Comparison of ENCODE assay signal across 8 mouse cellular contexts in the genomic region with DNA sequence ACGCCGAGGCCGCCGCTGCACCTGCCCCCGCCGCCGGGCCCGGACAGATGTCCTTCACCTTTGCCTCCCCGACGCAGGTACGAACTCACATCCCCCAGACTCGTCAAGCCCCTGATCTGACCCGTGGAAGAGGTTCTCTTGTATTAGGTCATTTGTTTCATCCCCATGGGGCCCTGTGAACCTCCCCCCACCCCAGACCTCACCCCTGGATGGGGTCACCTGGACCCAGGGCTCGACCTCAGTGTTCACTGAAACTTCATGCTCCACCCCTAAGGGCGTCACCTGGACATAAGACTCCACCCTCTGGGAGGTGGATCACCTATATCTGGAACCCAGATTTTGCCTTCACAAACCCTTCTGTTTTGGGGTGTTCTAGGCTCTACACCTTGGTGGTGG. TPM values are rescaled to one million over a fixed set of nuclear protein-coding genes. Genes with fewer than 3 reads are reported as not detected.
DNase-seq lines count a peak whose midpoint lies in the region; ATAC-seq and TF ChIP-seq lines count a peak whose summit lies in the region.

No protein-coding gene starts in this region.

- under 1% methylated on average over 15 of the region's 15 CpGs for WGBS in midbrain, embryonic 16.5 days

- peak overlapping the region; percentile 85 for H3K4me3 ChIP-seq in layer of hippocampus, adult 2 months
- H3K4me3 ChIP-seq in midbrain, embryonic 16.5 days (ENCODE audit: low read depth, low read length): peak overlapping the region; percentile 81

- no peaks in the 10 kb centered on the region for H3K9me3 ChIP-seq in midbrain, embryonic 16.5 days (replicated peaks; ENCODE audit: control insufficient read depth, low read length, poor library complexity, severe bottlenecking)

- ATAC-seq in erythroblast, adult 5-6 weeks (replicated peaks; ENCODE audit: low FRiP score, poor library complexity, severe bottlenecking): peak; percentile 26
- ATAC-seq in midbrain, embryonic 16.5 days: no peak

- peaks cover 20% of the 10 kb centered on the region for H3K4me1 ChIP-seq in midbrain, embryonic 16.5 days (ENCODE audit: control insufficient read depth, insufficient read depth, low read length)

- DNase-seq in layer of hippocampus, adult 2 months (ENCODE audit: low spot score in 2 of 2): no peak
- no peak for DNase-seq in layer of hippocampus, adult 18-20 months (ENCODE audit: low spot score in 2 of 2)
- peak; percentile 64 for DNase-seq in kidney, postnatal 10 days
- DNase-seq in T-cell, adult 2 months (ENCODE audit: low spot score): no peak
- DNase-seq in cerebellum, adult 11-12 months: no peak
- no peak for DNase-seq in cerebellum, postnatal 4 days (ENCODE audit: low spot score in 2 of 2)

- H3K4me2 ChIP-seq in midbrain, embryonic 16.5 days (ENCODE audit: low read length): peak overlapping the region; percentile 97

- H3K9ac ChIP-seq in midbrain, embryonic 16.5 days (ENCODE audit: low read depth, low read length): peak overlapping the region; percentile 96

- no peak for TF ChIP-seq CTCF in layer of hippocampus, adult 2 months (conservative IDR thresholded peaks at IDR 0.05)

- peak overlapping the region; percentile 98 for H3K27ac ChIP-seq in layer of hippocampus, adult 2 months
- H3K27ac ChIP-seq in midbrain, embryonic 16.5 days (ENCODE audit: low read length): peak overlapping the region; percentile 84

- H3K36me3 ChIP-seq in midbrain, embryonic 16.5 days (ENCODE audit: control insufficient read depth, insufficient read depth, low read length): peaks cover 9% of the 10 kb centered on the region; the same call in 1 of the 2 replicates

- H3K27me3 ChIP-seq in midbrain, embryonic 16.5 days (ENCODE audit: control insufficient read depth, insufficient read depth, low read depth, low read length): no peaks in the 10 kb centered on the region

RNA-seq across cellular contexts. Expression of a gene that starts 1.9 kb away (rescaled TPM):
- total RNA-seq in layer of hippocampus, adult 2 months (2021): 100 to 1,000 TPM; 331 to 341 TPM
- total RNA-seq in layer of hippocampus, adult 18-20 months (2021): 100 to 1,000 TPM; 362 to 363 TPM
- not detected in 2 replicates for total RNA-seq in erythroblast, adult 5-6 weeks (2015; ENCODE audit: low replicate concordance)
- not detected in 2 replicates for total RNA-seq in erythroblast, adult 5-6 weeks (2017; ENCODE audit: low replicate concordance)
- 70.3 and 81.6 TPM in 2 replicates for polyA plus RNA-seq in midbrain, embryonic 16.5 days (2015; fragmentation: Nextera tagmentation; extraction: Ambion mirVana)

RNA-seq across cellular contexts. Expression of a gene that starts 4.1 kb away (rescaled TPM):
- 100 to 1,000 TPM; 332 to 344 TPM for total RNA-seq in layer of hippocampus, adult 2 months (2021)
- total RNA-seq in layer of hippocampus, adult 18-20 months (2021): 100 to 1,000 TPM; 354 to 359 TPM
- 43.3 and 48.8 TPM in 2 replicates for total RNA-seq in erythroblast, adult 5-6 weeks (2015; ENCODE audit: low replicate concordance)
- 12.1 and 17.3 TPM in 2 replicates for total RNA-seq in erythroblast, adult 5-6 weeks (2017; ENCODE audit: low replicate concordance)
- 433 and 454 TPM in 2 replicates for polyA plus RNA-seq in midbrain, embryonic 16.5 days (2015; fragmentation: Nextera tagmentation; extraction: Ambion mirVana)

RNA-seq across cellular contexts. Expression of a gene that starts 5.5 kb away (rescaled TPM):
- 10 to 100 TPM; 53.1 to 54.5 TPM for total RNA-seq in layer of hippocampus, adult 2 months (2021)
- 10 to 100 TPM; 59.4 to 68.4 TPM for total RNA-seq in layer of hippocampus, adult 18-20 months (2021)
- total RNA-seq in erythroblast, adult 5-6 weeks (2015; ENCODE audit: low replicate concordance): 5.0 and 7.7 TPM in 2 replicates
- 3.9 and 7.4 TPM in 2 replicates for total RNA-seq in erythroblast, adult 5-6 weeks (2017; ENCODE audit: low replicate concordance)
- 15.5 and 21.1 TPM in 2 replicates for polyA plus RNA-seq in midbrain, embryonic 16.5 days (2015; fragmentation: Nextera tagmentation; extraction: Ambion mirVana)

RNA-seq across cellular contexts. Expression of a gene that starts 23.3 kb away (rescaled TPM):
- total RNA-seq in layer of hippocampus, adult 2 months (2021): 100 to 1,000 TPM in 1 of 2 experiments, 10 to 100 TPM in 1; 88.3 to 103 TPM
- total RNA-seq in layer of hippocampus, adult 18-20 months (2021): 10 to 100 TPM; 60.7 to 76.4 TPM
- total RNA-seq in erythroblast, adult 5-6 weeks (2015; ENCODE audit: low replicate concordance): 3.6 and 3.7 TPM in 2 replicates
- 14.6 and 16.3 TPM in 2 replicates for total RNA-seq in erythroblast, adult 5-6 weeks (2017; ENCODE audit: low replicate concordance)
- polyA plus RNA-seq in midbrain, embryonic 16.5 days (2015; fragmentation: Nextera tagmentation; extraction: Ambion mirVana): 380 and 398 TPM in 2 replicates

RNA-seq across cellular contexts. Expression of a gene that starts 26.9 kb away (rescaled TPM):
- 10 to 100 TPM; 96.8 to 97.7 TPM for total RNA-seq in layer of hippocampus, adult 2 months (2021)
- total RNA-seq in layer of hippocampus, adult 18-20 months (2021): 100 to 1,000 TPM; 101 to 102 TPM
- 47.7 and 60.0 TPM in 2 replicates for total RNA-seq in erythroblast, adult 5-6 weeks (2015; ENCODE audit: low replicate concordance)
- total RNA-seq in erythroblast, adult 5-6 weeks (2017; ENCODE audit: low replicate concordance): 152 and 195 TPM in 2 replicates
- polyA plus RNA-seq in midbrain, embryonic 16.5 days (2015; fragmentation: Nextera tagmentation; extraction: Ambion mirVana): 14.2 and 15.4 TPM in 2 replicates

Comparison
In these comparisons a context has a peak if more than half of its experiments do, and no peak if none do; other contexts are left out.
1. RNA of a gene that starts 1.9 kb away (total RNA-seq): 362 to 363 TPM in layer of hippocampus, adult 18-20 months and 331 to 341 TPM in layer of hippocampus, adult 2 months; not detected in erythroblast, adult 5-6 weeks; every median in the first group is over 100 times any median in the second.
2. RNA of a gene that starts 4.1 kb away (total RNA-seq): 354 to 359 TPM in layer of hippocampus, adult 18-20 months and 332 to 344 TPM in layer of hippocampus, adult 2 months; 12.1 to 48.8 TPM in erythroblast, adult 5-6 weeks; every median in the first group is over 4 times any median in the second.
3. RNA of a gene that starts 5.5 kb away (total RNA-seq): 59.4 to 68.4 TPM in layer of hippocampus, adult 18-20 months and 53.1 to 54.5 TPM in layer of hippocampus, adult 2 months; 3.9 to 7.7 TPM in erythroblast, adult 5-6 weeks; every median in the first group is over 4 times any median in the second.